Mouse (Mus musculus) small intestine, adult 2 months (tissue): ENCODE results near the gene Synpo2l. TPM values are rescaled to one million over a fixed set of nuclear protein-coding genes. Genes with fewer than 3 reads are reported as not detected.

Source experiments
- H3K27ac ChIP-seq: fragments of 200-500 bp; 2 replicates; pipeline ENCODE4 v1.5.1; 2012; ENCODE audit warnings: low read depth, low read length, control low read depth, inconsistent platforms; ENCODE audit not compliant: insufficient read depth
- H3K27me3 ChIP-seq: fragments of 200-500 bp; 2 replicates; pipeline ENCODE4 v1.6.1; 2012; ENCODE audit warnings: mild to moderate bottlenecking, moderate library complexity, low read length, inconsistent platforms; ENCODE audit not compliant: control insufficient read depth, insufficient read depth
- H3K36me3 ChIP-seq: fragments of 200-500 bp; 2 replicates; pipeline ENCODE4 v1.6.1; 2012; ENCODE audit warnings: mild to moderate bottlenecking, low read length, control low read depth, inconsistent platforms; ENCODE audit not compliant: control insufficient read depth, insufficient read depth
- H3K4me1 ChIP-seq: fragments of 200-500 bp; 2 replicates; pipeline ENCODE4 v1.6.1; 2012; ENCODE audit warnings: low read length, inconsistent platforms, mixed read lengths; ENCODE audit not compliant: control insufficient read depth, insufficient read depth, insufficient read length
- H3K4me3 ChIP-seq: fragments of 200-500 bp; 2 replicates; pipeline ENCODE4 v1.5.1; 2012; ENCODE audit warnings: low read depth, mild to moderate bottlenecking, control low read depth, inconsistent platforms, low read length, moderate library complexity
- CTCF ChIP-seq: fragments of 200-500 bp; IDR thresholded peaks from 2 replicates; pipeline ENCODE4 v1.5.1; 2012; ENCODE audit warnings: low read depth, mild to moderate bottlenecking, control low read depth, inconsistent platforms, low read length, moderate library complexity, mixed read lengths; ENCODE audit not compliant: insufficient replicate concordance, insufficient read length; ENCODE audit errors: extremely low read depth
- POLR2A ChIP-seq: fragments of 200-500 bp; IDR thresholded peaks from 2 replicates; pipeline ENCODE4 v1.6.1; 2012; ENCODE audit warnings: low read depth, mild to moderate bottlenecking, control low read depth, inconsistent platforms, low read length, moderate library complexity
- WGBS: fragments of 180-500 bp; shearing (Covaris S2); methylation state at CpG from one replicate; pipeline ENCODE4 v1.1.7; 2018; 5-methylcytosine and 5-hydroxymethylcytosine counted together
- polyA plus RNA-seq: library from polyadenylated mRNA; depleted of rRNA; stranded (reverse); fragments of >200 nt; gene quantifications from 2 replicates; pipeline ENCODE4 v1.2.3, GENCODE M21; 2012

The Synpo2l gene
- polyA plus RNA-seq, 1 experiment: 0.06 TPM

DNA sequence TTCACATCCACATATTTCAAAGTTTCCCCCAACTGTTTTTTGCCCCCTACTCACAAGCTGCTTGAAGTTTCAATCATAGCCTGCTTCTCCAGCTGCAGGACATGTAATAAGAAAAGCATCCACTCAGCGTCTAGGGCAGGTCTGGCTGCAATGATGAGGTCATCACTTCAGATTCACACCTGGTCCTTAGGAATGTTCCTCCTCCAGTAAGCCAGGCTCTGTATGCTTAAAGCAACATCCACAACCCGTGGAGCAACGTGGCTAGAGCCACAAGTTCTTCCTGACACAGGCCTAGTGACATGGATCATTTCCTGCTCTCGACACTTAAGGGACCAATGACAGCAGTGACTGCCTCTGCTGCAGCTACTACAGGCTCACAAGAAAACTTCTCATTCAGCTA, 36.9 kb downstream of the Synpo2l start:
- Histone ChIP-seq H3K27me3 (no peaks in the 10 kb centered on the region), H3K4me3 (no peak overlapping the region), H3K27ac (no peak overlapping the region), H3K4me1 (peaks cover 7% of the 10 kb centered on the region; the same call in 1 of the 2 replicates), H3K36me3 (no peaks in the 10 kb centered on the region)
- TF ChIP-seq POLR2A: no peak
- TF ChIP-seq CTCF: no peak
- WGBS: 31% methylated on average over 4 of the region's 4 CpGs

DNA sequence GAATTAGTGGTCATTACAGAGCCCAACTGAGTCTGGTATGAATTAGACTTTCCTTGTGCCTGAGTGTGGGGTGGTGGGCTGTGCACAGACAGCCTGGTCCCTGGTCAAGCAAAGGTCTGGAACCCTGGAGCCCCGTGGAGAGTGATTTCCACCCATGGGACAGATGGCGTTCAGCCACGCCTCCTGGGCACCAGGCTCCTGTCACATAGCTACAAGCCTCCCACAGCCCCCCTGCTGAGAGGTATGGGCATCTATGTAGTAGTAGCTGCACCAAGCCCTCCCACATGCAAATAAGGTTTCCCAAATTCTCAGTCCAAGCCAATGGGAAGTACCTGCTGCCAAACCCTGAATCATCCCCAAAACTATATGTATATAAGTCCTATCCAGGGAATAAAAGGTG, 41.2 kb downstream of the Synpo2l start:
- H3K27me3 ChIP-seq: no peaks in the 10 kb centered on the region
- no peaks in the 10 kb centered on the region for H3K36me3 ChIP-seq
- no peak overlapping the region for H3K4me3 ChIP-seq
- 0 out of 2 replicates have a peak overlapping the region, but pooled peaks have one; percentile 30 for H3K27ac ChIP-seq
- H3K4me1 ChIP-seq: peaks cover 7% of the 10 kb centered on the region; the same call in 1 of the 2 replicates
- no peak for TF ChIP-seq POLR2A
- TF ChIP-seq CTCF: no peak
- 81% methylated on average over 3 of the region's 3 CpGs for WGBS

DNA sequence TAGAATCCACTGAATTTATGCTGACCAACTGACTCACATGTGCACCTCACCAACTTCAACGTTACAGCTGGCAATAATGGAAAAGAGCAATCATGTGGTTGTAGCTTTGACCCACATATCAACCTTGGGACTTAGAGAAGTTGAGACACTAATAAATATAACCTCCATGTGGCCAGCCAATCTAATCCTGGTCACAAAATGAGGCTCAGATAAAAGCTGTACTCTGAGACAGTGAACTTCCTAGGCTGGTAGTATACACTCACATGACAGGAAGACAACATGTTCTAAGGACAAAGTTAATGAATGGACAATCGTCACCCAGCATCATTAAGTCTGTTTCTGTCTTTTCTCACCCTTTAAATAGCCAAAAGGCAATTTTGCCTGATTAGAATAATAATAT, 41.7 kb downstream of the Synpo2l start:
- 45% methylated on average over 2 of the region's 2 CpGs for WGBS
- Histone ChIP-seq H3K36me3 (no peaks in the 10 kb centered on the region), H3K27me3 (no peaks in the 10 kb centered on the region), H3K27ac (no peak overlapping the region), H3K4me1 (peaks cover 7% of the 10 kb centered on the region; the same call in 1 of the 2 replicates), H3K4me3 (no peak overlapping the region)
- no peak for TF ChIP-seq POLR2A
- no peak for TF ChIP-seq CTCF

DNA sequence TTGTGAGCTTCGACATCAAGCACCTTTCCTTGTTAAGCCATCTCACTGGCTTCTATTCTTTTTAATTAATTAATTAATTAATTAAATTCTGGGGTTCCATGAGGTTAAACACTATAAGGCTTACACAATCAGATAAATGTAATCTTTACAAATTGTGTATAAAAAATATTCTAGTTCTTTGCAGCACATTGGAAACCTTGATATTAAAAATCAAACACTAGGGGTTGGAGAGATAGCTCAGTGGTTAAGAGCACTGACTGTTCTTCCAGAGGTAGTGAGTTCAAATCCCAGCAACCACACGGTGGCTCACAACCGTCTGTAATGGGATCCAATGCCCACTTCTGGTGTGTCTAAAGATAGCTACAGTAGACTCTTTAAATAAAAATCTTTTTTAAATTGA, 45.2 kb downstream of the Synpo2l start:
- WGBS: 90% methylated on average over 3 of the region's 3 CpGs
- peaks cover 7% of the 10 kb centered on the region; the same call in 1 of the 2 replicates for H3K4me1 ChIP-seq
- no peaks in the 10 kb centered on the region for H3K36me3 ChIP-seq
- no peaks in the 10 kb centered on the region for H3K27me3 ChIP-seq
- TF ChIP-seq POLR2A (no peak), CTCF (no peak)
- H3K27ac ChIP-seq: no peak overlapping the region
- no peak overlapping the region for H3K4me3 ChIP-seq

DNA sequence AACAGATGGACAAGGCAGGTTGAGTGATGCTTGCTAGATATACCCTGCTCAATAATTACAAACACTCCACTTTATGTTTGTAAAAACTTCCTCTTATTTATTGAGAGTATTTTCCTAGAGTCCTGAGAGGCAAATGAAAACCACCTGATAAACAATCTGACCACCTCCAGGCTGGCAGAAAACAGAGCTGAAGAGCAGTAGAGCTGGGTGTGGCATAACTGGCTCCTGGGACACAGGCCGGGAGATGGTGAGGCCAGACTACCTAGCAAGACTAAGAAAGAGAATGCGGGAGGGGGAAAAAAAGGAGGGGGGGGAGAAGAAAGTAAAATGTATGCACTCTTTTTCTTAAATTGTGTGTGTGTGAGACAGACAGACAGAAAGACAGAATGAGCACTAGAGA, 45.7 kb downstream of the Synpo2l start:
- Histone ChIP-seq H3K4me3 (no peak overlapping the region), H3K27ac (no peak overlapping the region), H3K4me1 (peaks cover 5% of the 10 kb centered on the region; the same call in 1 of the 2 replicates), H3K36me3 (no peaks in the 10 kb centered on the region), H3K27me3 (no peaks in the 10 kb centered on the region)
- 64% methylated on average over 2 of the region's 2 CpGs for WGBS
- TF ChIP-seq CTCF (no peak), POLR2A (no peak)

DNA sequence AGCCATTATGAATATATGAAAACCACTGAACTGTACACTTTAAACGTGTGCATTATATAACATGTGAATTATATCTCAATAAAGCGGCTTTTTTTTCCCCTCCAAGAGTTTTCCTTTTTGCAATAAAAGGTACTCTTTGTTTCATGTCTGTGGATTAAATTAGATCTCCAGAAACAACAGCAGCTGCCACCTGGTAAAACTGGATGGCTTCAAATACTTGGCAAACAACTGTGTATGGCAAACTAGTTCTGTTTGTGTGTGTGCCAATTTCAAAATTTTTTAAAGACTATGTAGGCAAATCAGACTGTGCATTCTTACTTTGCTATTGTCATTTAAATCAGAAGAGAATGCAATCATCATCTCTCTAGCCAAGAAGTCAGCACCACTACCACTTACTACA, 46.3 kb downstream of the Synpo2l start:
- H3K27me3 ChIP-seq: no peaks in the 10 kb centered on the region
- no peak overlapping the region for H3K4me3 ChIP-seq
- no peaks in the 10 kb centered on the region for H3K36me3 ChIP-seq
- 61% methylated on average over 2 of the region's 2 CpGs for WGBS
- H3K27ac ChIP-seq: no peak overlapping the region
- H3K4me1 ChIP-seq: peaks cover 2% of the 10 kb centered on the region; the same call in 1 of the 2 replicates
- no peak for TF ChIP-seq CTCF
- TF ChIP-seq POLR2A: no peak

DNA sequence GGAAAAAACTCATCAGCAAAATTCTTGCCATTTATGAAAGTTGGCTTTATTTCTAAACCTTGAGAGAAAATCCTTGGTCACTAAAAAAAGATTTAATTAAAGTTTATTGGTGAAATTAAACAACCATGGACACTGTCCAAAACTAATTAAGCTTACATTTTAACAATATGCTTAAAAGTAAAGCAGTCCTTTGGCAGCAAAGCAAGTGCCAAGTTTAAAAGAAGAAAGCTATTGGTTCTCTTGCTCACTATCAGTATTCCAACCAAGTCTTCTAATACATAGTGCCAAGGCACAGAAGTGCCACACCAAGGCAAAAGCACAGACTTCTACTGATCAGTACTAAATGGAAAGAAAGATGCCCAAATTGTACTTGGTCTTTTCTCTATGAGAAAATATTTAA, 49.0 kb downstream of the Synpo2l start:
- Histone ChIP-seq H3K27ac (no peak overlapping the region), H3K36me3 (no peaks in the 10 kb centered on the region), H3K4me3 (no peak overlapping the region), H3K27me3 (no peaks in the 10 kb centered on the region), H3K4me1 (no peaks in the 10 kb centered on the region)
- TF ChIP-seq POLR2A (no peak), CTCF (no peak)

DNA sequence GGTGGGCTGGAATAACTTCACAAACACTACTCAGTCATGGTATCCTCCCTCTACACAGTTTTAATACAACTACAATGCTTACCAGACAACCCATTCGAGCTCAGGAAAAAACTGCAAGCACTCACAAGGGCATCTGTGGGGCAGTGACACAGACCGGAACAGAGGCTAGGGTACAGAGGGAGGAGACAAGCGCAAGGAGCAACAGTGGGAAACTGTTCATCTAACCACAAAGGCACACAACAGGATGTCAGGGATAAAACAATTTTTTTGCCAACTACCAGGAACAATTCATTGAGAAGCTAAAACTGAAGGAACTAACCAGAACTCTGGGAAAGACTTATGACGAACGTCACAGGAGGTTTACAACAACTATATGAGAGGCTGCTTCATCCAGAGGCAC, 49.9 kb downstream of the Synpo2l start:
- no peak overlapping the region for H3K27ac ChIP-seq

More for the DNA sequence above, 49.9 kb downstream of the Synpo2l start:
- Histone ChIP-seq H3K27me3 (no peaks in the 10 kb centered on the region), H3K4me3 (no peak overlapping the region), H3K4me1 (no peaks in the 10 kb centered on the region), H3K36me3 (no peaks in the 10 kb centered on the region)
- 73% methylated on average over 5 of the region's 5 CpGs for WGBS
- no peak for TF ChIP-seq POLR2A
- no peak for TF ChIP-seq CTCF
